Mouse (Mus musculus): ENCODE results near the gene Fbxo47. TPM values are rescaled to one million over a fixed set of nuclear protein-coding genes. Genes with fewer than 3 reads are reported as not detected.
"Not testable (repeated sequence)": the region's sequence is repeated elsewhere in the genome, so short reads cannot be mapped to it uniquely, and the experiment has no call there.

The Fbxo47 gene
- total RNA-seq, 1 experiment from 2014 or later: 1.0 TPM

DNA sequence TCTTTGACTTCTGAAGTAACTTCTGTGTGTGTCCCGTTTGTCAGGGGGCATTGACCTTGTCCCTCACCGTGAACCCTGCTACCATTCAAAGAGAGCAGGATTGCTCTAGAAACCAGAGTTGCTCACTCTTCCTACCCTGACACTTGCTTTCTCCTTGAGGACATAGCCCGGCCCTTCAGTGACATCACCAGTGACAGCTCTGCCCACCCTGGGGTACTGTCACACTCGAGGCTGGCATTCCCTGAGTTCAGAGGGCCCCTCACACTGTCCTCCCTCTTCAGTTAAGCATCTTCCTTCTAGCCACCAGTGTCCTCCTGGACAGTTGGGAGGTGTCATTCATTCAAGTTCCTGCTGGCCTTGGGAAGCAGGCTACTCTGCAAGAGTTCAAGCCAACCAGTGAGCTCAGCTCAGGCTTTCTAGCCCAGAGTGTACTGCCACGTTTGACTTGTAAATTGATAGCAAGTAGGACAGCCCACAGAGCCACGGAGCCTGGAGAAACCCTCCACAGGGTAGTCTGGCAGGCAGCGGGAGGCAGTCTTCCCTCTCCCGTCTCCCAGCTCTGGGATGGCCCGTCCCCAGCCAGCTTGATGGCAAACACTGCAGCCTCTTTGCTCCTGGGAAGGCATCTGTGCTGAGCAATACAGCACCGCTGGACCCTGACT is 45.0 kb downstream of the Fbxo47 start:
- no peak for ATAC-seq (ENCODE audit: extremely low read depth, insufficient number of reproducible peaks, low FRiP score, poor library complexity, severe bottlenecking)

DNA sequence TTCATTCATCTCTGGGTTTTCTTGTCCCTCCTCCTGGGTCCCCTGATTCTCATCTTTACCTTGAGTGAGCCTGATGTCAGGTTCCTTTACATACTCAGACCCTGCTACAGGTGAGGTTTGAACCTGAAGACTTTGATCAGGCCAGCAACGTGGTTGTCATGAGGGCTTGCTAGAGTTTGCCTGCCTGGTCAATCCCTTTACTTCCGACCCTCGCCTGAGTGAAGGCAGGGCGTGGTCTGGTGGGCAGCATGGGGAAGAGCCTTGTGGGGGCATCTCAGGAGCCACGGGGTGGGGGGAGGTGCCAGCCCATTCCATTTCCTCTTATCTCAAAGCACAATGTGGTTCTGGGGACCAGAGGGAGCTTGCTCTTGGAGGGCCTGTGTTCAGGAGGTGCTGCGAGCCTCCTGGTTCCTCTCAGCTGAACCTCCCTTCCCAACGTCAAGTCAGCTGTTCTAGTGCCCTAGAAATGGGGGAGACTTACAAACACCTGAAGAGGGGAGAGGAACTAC is 46.3 kb downstream of the Fbxo47 start:
- no peak for ATAC-seq (ENCODE audit: extremely low read depth, insufficient number of reproducible peaks, low FRiP score, poor library complexity, severe bottlenecking)

DNA sequence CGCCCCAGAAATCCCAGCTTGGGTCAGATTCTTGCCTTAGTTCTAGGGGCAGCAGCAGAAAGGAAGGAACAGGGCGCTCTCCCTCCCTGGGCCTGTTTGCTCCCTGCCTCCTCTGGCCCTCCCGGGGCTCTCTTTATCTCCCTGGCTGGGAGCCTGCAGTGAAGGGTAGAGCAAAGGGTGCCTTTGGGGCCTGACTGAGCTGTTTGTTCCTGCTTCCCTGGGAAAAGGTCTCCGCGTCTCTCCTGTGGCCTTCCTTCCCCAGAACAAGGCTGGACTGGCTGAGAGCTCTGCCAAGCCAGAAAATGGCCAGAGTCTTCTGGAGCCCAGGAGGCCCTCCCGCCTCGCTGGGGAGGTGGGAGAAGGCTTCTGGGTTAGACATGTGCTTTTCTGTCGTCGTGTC is 46.9 kb downstream of the Fbxo47 start:
- ATAC-seq (ENCODE audit: extremely low read depth, insufficient number of reproducible peaks, low FRiP score, poor library complexity, severe bottlenecking): not testable (repeated sequence)

DNA sequence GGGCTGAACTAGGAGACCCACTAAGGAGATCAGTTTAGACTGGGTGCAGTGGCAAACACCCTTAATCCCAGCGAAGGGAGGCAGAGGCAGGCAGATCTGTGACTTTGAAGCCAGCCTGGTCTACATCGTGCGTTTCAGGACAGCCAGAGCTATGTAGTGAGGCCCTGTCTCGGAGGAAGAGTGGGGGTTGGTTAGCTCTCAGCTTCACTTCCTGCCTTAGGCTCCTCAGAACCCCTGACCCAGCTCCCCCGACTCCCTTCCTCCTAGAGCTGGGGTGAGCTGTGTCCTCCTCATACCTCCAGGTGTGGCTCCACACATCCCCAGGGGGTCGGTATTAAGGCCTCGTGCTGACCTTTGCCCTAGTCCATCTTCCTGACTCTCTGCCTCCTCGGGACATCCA is 47.4 kb downstream of the Fbxo47 start:
- ATAC-seq (ENCODE audit: extremely low read depth, insufficient number of reproducible peaks, low FRiP score, poor library complexity, severe bottlenecking): no peak

GRCm38 (mm10) chr11:97833352-97833751 is 50.6 kb downstream of the Fbxo47 start:
- no peak for ATAC-seq (ENCODE audit: extremely low read depth, insufficient number of reproducible peaks, low FRiP score, poor library complexity, severe bottlenecking)

DNA sequence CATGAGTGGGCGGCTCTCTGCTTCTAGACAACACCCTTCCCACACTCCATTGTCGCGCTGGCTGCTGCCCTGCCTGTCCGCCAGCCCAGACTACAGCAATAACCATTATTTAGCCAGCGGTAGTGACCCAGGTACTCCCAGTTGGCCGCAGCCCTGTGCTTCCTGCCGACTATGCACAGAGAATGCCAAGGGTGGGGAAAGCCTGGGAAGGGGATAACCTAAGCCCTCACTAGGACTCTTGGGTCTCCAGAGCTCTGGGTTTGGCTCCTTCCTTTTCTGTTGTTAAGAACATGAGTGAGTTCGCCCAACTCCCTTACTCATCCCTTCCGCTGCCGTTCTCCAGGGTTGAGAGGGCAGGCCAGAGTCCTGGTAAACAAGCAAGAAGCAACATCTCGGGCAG is 52.0 kb downstream of the Fbxo47 start:
- no peak for ATAC-seq (ENCODE audit: extremely low read depth, insufficient number of reproducible peaks, low FRiP score, poor library complexity, severe bottlenecking)

DNA sequence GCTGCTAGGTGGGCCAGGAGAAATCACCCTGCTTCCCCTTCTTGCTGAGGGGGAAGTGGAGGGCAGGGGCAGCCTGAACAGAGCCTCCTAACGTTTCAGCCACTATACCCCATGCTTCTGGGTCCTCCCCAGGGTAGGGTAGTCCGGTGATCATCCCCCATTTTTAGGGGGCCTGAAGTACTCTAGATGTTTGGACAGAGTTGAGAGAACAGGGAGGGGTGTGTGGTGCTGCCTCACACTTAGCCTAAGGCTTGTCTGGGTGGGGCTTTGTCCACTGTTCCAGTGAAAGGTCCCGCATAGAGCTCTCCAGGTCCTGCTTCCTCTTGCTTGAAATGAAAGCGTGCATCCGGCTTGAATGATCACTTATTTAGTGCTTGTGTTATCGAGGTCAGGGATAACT is 53.5 kb downstream of the Fbxo47 start:
- no peak for ATAC-seq (ENCODE audit: extremely low read depth, insufficient number of reproducible peaks, low FRiP score, poor library complexity, severe bottlenecking)

DNA sequence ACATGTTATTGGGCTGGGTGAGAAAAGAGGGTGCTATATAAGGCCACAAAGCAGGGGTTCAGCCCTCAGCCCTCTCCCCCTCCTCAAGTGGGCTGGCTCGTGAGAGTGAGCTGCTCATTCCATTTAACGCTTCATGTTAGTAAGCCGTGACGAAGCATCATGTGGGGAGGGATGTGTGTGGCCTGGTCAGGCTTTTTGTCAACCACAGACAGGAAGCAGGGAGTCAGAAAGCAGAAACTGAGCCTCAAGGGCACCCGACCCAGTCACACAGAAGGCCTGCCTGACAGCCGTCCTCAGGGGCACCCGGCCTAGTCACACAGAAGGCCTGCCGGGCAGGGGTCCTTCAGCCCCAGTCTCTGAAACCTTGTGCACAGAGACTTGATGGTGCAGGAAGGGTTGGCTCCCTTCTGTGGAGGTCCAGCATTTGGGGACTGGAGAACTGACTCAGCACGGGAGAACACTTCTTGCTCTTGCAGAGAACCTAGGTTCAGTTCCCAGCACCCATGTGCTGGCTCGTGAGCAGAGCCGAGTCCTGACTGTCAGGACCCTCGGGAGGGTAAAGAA is 54.0 kb downstream of the Fbxo47 start:
- ATAC-seq (ENCODE audit: extremely low read depth, insufficient number of reproducible peaks, low FRiP score, poor library complexity, severe bottlenecking): peak; percentile 76

- no peak for ATAC-seq (ENCODE audit: extremely low read depth, insufficient number of reproducible peaks, low FRiP score, poor library complexity, severe bottlenecking)
Measured at GRCm38 (mm10) chr11:97829365-97829764, 54.6 kb downstream of the Fbxo47 start.

DNA sequence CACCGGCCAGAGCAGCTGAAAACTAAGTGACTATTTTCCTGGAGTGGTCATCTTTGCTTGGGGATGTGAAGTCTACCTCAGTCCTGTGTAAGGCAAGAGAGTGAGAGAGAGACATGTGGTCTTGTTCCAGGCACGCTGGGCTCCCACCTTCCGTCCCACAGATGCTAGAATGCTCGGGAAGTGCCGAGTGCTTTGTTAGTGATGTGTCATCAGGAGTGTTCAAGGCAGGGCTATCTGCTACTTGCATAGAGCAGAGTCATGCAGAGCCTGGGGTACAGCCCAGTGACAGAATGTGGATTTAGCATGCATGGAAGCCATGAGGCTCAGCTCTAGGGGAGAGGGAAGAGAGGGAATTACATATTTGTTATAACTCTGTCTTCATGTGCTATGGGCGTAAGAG is 56.3 kb downstream of the Fbxo47 start:
- no peak for ATAC-seq (ENCODE audit: extremely low read depth, insufficient number of reproducible peaks, low FRiP score, poor library complexity, severe bottlenecking)

GRCm38 (mm10) chr11:97826414-97826813 is 57.5 kb downstream of the Fbxo47 start:
- ATAC-seq (ENCODE audit: extremely low read depth, insufficient number of reproducible peaks, low FRiP score, poor library complexity, severe bottlenecking): 0 out of 2 replicates have a peak, but pooled peaks have one; percentile 21

GRCm38 (mm10) chr11:97825971-97826370 is 58.0 kb downstream of the Fbxo47 start:
- no peak for ATAC-seq (ENCODE audit: extremely low read depth, insufficient number of reproducible peaks, low FRiP score, poor library complexity, severe bottlenecking)

GRCm38 (mm10) chr11:97825295-97825694 is 58.7 kb downstream of the Fbxo47 start:
- ATAC-seq (ENCODE audit: extremely low read depth, insufficient number of reproducible peaks, low FRiP score, poor library complexity, severe bottlenecking): peak; percentile 14; the same call in 1 of the 2 replicates

DNA sequence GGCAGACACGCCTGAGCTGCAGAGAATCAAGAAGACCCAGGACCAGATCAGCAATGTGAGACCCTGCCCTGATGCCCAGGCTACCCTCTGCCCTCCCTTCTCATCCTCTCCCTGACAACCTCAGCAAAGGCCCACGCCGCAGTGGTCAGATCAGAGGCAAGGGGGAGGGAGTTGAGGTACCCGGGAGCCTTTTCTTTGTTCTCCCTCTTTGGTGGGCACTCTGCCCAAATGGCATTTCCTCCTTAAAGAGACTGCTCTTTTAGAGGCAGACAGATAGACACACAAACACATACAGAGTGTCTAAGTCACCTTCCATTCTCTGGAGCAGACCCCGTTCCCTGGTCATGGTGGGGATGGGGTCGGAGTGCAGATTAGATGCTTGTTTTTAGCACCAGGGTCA is 59.1 kb downstream of the Fbxo47 start:
- ATAC-seq (ENCODE audit: extremely low read depth, insufficient number of reproducible peaks, low FRiP score, poor library complexity, severe bottlenecking): no peak

GRCm38 (mm10) chr11:97824168-97824567 is 59.8 kb downstream of the Fbxo47 start:
- ATAC-seq (ENCODE audit: extremely low read depth, insufficient number of reproducible peaks, low FRiP score, poor library complexity, severe bottlenecking): no peak

GRCm38 (mm10) chr11:97822840-97823603 is 60.9 kb downstream of the Fbxo47 start:
- ATAC-seq (ENCODE audit: extremely low read depth, insufficient number of reproducible peaks, low FRiP score, poor library complexity, severe bottlenecking): no peak

DNA sequence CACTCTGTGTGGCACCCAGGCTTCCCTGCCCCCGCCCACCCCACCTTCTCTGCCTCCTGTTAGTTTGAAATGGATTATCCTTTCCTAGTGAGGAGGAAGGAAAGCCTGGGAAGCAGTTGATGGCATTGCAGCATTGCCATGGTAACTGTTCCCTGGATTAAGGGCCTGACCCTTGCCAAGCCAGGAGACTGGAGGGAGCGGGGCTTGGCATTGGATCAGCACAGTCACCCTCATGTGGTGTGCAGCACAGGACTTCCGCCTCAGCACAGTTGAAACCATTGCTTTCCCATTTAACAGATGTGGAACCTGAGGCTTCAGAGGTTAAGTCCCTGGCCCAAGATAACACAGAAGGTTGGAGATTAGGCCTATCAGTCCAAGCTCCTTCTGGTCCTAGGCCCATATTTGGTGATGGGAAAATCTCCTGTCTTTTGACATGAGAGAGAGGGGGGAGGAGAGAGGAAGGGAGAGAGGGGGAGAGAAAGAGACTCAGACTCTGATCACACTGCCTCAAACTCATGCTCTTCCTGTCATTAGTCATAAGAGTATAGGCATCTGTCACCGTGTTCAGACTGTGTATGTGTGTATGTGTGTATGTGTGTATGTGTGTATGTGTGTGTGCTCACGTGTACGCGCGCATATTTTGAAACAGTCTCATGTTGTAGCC is 62.4 kb downstream of the Fbxo47 start:
- ATAC-seq (ENCODE audit: extremely low read depth, insufficient number of reproducible peaks, low FRiP score, poor library complexity, severe bottlenecking): no peak

GRCm38 (mm10) chr11:97820840-97821239 is 63.1 kb downstream of the Fbxo47 start:
- ATAC-seq (ENCODE audit: extremely low read depth, insufficient number of reproducible peaks, low FRiP score, poor library complexity, severe bottlenecking): no peak

DNA sequence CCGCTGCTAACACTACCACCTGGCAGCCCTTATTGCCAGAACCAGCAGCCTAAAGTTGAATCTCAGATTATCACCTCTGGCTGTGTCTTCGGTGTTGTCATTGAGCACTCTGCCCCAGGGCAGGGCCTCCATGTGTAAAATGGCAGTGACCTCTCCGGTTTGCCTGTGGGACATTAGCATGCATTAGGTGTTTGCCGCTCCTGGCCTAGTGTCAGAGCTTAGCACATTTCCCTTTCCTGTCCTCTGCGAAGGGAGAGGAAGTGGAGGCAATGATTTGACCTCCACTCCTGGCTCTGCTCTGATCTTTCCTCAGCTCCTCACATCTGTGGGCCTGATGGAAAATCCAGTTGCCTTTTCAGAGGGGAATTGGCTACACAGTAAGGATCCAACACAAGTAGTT is 64.0 kb downstream of the Fbxo47 start:
- no peak for ATAC-seq (ENCODE audit: extremely low read depth, insufficient number of reproducible peaks, low FRiP score, poor library complexity, severe bottlenecking)

Data from neutrophil, adult 5-6 weeks (primary cell).